In genomic region chr12:76709795-76710350, GRCm38 (mm10) we compare ENCODE assay signal across 8 mouse cellular contexts. TPM values are rescaled to one million over a fixed set of nuclear protein-coding genes. Genes with fewer than 3 reads are reported as not detected.
DNase-seq lines count a peak whose midpoint lies in the region; ATAC-seq lines count a peak whose summit lies in the region.

No protein-coding gene starts in this region.

- peak overlapping the region; percentile 100 for H3K4me2 ChIP-seq in embryonic facial prominence, embryonic 14.5 days (ENCODE audit: low read depth, low read length)
- H3K4me2 ChIP-seq in midbrain, embryonic 16.5 days (ENCODE audit: low read length) = peak overlapping the region; percentile 99

- ATAC-seq in embryonic facial prominence, embryonic 14.5 days (ENCODE audit: low read depth) = peak; percentile 82
- peak; percentile 81 for ATAC-seq in midbrain, embryonic 16.5 days

- WGBS in embryonic facial prominence, embryonic 14.5 days = 0% methylated on average over 14 of the region's 55 CpGs
- under 1% methylated on average over 43 of the region's 55 CpGs for WGBS in midbrain, embryonic 16.5 days

- H3K27ac ChIP-seq in embryonic facial prominence, embryonic 14.5 days (replicated peaks; ENCODE audit: low read depth, low read length) = no peak overlapping the region
- peak overlapping the region; percentile 59; the same call in 1 of the 2 replicates for H3K27ac ChIP-seq in midbrain, embryonic 16.5 days (ENCODE audit: low read length)

- H3K4me1 ChIP-seq in embryonic facial prominence, embryonic 14.5 days (ENCODE audit: control insufficient read depth, insufficient read depth, low read length) = peaks cover 11% of the 10 kb centered on the region; the same call in 1 of the 2 replicates
- H3K4me1 ChIP-seq in midbrain, embryonic 16.5 days (ENCODE audit: control insufficient read depth, insufficient read depth, low read length) = peaks cover 25% of the 10 kb centered on the region

- DNase-seq in urinary bladder, adult 18-20 months (ENCODE audit: low spot score in 2 of 2) = peak; percentile 15 to 57
- no peak for DNase-seq in urinary bladder, postnatal 10 days (ENCODE audit: low spot score)
- peak; percentile 47 for DNase-seq in embryonic facial prominence, embryonic 14.5 days (ENCODE audit: low spot score)
- DNase-seq in heart, adult 9 months (ENCODE audit: low spot score in 2 of 2) = peak; percentile 73 to 77
- peak; percentile 42 to 48 for DNase-seq in kidney, adult 8-10 months
- peak; percentile 97 for DNase-seq in liver
- peak; percentile 87 to 92 for DNase-seq in spleen, postnatal 10 days (ENCODE audit: low spot score in 2 of 2)

- no peaks in the 10 kb centered on the region for H3K9me3 ChIP-seq in embryonic facial prominence, embryonic 14.5 days (ENCODE audit: control insufficient read depth, low read length)
- H3K9me3 ChIP-seq in midbrain, embryonic 16.5 days (replicated peaks; ENCODE audit: control insufficient read depth, low read length, poor library complexity, severe bottlenecking) = no peaks in the 10 kb centered on the region

- no peaks in the 10 kb centered on the region for H3K36me3 ChIP-seq in embryonic facial prominence, embryonic 14.5 days (ENCODE audit: control insufficient read depth, insufficient read depth, low read length)
- no peaks in the 10 kb centered on the region for H3K36me3 ChIP-seq in midbrain, embryonic 16.5 days (ENCODE audit: control insufficient read depth, insufficient read depth, low read length)

- H3K27me3 ChIP-seq in embryonic facial prominence, embryonic 14.5 days (replicated peaks; ENCODE audit: control insufficient read depth, insufficient read depth, low read length) = peaks cover 70% of the 10 kb centered on the region
- peaks cover 16% of the 10 kb centered on the region for H3K27me3 ChIP-seq in midbrain, embryonic 16.5 days (ENCODE audit: control insufficient read depth, insufficient read depth, low read depth, low read length)

- H3K9ac ChIP-seq in embryonic facial prominence, embryonic 14.5 days (ENCODE audit: low read depth, low read length) = peak overlapping the region; percentile 56
- H3K9ac ChIP-seq in midbrain, embryonic 16.5 days (ENCODE audit: low read depth, low read length) = peak overlapping the region; percentile 86

- H3K4me3 ChIP-seq in embryonic facial prominence, embryonic 14.5 days (ENCODE audit: low read depth, low read length) = peak overlapping the region; percentile 67
- H3K4me3 ChIP-seq in midbrain, embryonic 16.5 days (ENCODE audit: low read depth, low read length) = peak overlapping the region; percentile 83

RNA-seq across cellular contexts. Expression of gene Sptb, which starts 0.5 kb away (rescaled TPM):
- 2.3 and 3.3 TPM in 2 replicates for polyA plus RNA-seq in embryonic facial prominence, embryonic 14.5 days (2014; fragmentation: Nextera tagmentation; extraction: Ambion mirVana)
- polyA plus RNA-seq in midbrain, embryonic 16.5 days (2015; fragmentation: Nextera tagmentation; extraction: Ambion mirVana) = 4.1 and 5.1 TPM in 2 replicates

RNA-seq across cellular contexts. Expression of gene Churc1, which starts 55.5 kb away (rescaled TPM):
- polyA plus RNA-seq in embryonic facial prominence, embryonic 14.5 days (2014; fragmentation: Nextera tagmentation; extraction: Ambion mirVana) = 88.8 and 99.4 TPM in 2 replicates
- polyA plus RNA-seq in midbrain, embryonic 16.5 days (2015; fragmentation: Nextera tagmentation; extraction: Ambion mirVana) = 108 and 118 TPM in 2 replicates

RNA-seq across cellular contexts. Expression of gene Fntb, which starts 55.5 kb away (rescaled TPM):
- 41.4 and 44.6 TPM in 2 replicates for polyA plus RNA-seq in embryonic facial prominence, embryonic 14.5 days (2014; fragmentation: Nextera tagmentation; extraction: Ambion mirVana)
- polyA plus RNA-seq in midbrain, embryonic 16.5 days (2015; fragmentation: Nextera tagmentation; extraction: Ambion mirVana) = 41.6 and 42.9 TPM in 2 replicates
